Mouse (Mus musculus) thymus, adult 2 months (tissue): ENCODE results near the gene Ankrd39. TPM values are rescaled to one million over a fixed set of nuclear protein-coding genes. Genes with fewer than 3 reads are reported as not detected.

ENCODE experiments used
- DNase-seq: peaks from one replicate; pipeline ENCODE4 v3.0.0; 2021
- H3K27ac ChIP-seq: fragments of 200-500 bp; 2 replicates; pipeline ENCODE4 v1.5.1; 2012; ENCODE audit warnings: low read length, control low read depth; ENCODE audit not compliant: control insufficient read depth, insufficient read depth
- H3K27me3 ChIP-seq: fragments of 200-500 bp; 2 replicates; pipeline ENCODE4 v1.6.1; 2012; ENCODE audit warnings: mild to moderate bottlenecking, low read length, moderate library complexity, mixed read lengths; ENCODE audit not compliant: control insufficient read depth, insufficient read depth
- H3K36me3 ChIP-seq: fragments of 200-500 bp; 2 replicates; pipeline ENCODE4 v1.6.1; 2012; ENCODE audit warnings: mild to moderate bottlenecking, low read length, moderate library complexity; ENCODE audit not compliant: control insufficient read depth, insufficient read depth
- H3K4me1 ChIP-seq: fragments of 200-500 bp; replicated peaks from 2 replicates; pipeline ENCODE4 v1.6.1; 2012; ENCODE audit warnings: low read length; ENCODE audit not compliant: control insufficient read depth, insufficient read depth
- H3K4me3 ChIP-seq: fragments of 200-500 bp; 2 replicates; pipeline ENCODE4 v1.5.1; 2012; ENCODE audit warnings: mild to moderate bottlenecking, low read length, control low read depth, moderate library complexity; ENCODE audit not compliant: control insufficient read depth, insufficient read depth
- CTCF ChIP-seq: fragments of 200-500 bp; IDR thresholded peaks from 2 replicates; pipeline ENCODE4 v1.5.1; 2012; ENCODE audit warnings: mild to moderate bottlenecking, control low read depth, low read length, moderate library complexity, borderline replicate concordance; ENCODE audit not compliant: control insufficient read depth, poor library complexity, insufficient read depth; ENCODE audit errors: extremely low read depth
- POLR2A ChIP-seq: fragments of 200-500 bp; IDR thresholded peaks from 2 replicates; pipeline ENCODE4 v1.6.1; 2012; ENCODE audit warnings: mild to moderate bottlenecking, low read length, control low read depth, moderate library complexity; ENCODE audit not compliant: control insufficient read depth, poor library complexity, insufficient read depth; ENCODE audit errors: extremely low read depth
- WGBS: fragments of 180-500 bp; shearing (Covaris S2); methylation state at CpG from one replicate; pipeline ENCODE4 v1.1.7; 2018; 5-methylcytosine and 5-hydroxymethylcytosine counted together
- polyA plus RNA-seq: library from polyadenylated mRNA; depleted of rRNA; stranded (reverse); fragments of >200 nt; gene quantifications from 2 replicates; pipeline ENCODE4 v1.2.3, GENCODE M21; 2012

The Ankrd39 gene
- polyA plus RNA-seq, 1 experiment: 48.4 TPM

DNA sequence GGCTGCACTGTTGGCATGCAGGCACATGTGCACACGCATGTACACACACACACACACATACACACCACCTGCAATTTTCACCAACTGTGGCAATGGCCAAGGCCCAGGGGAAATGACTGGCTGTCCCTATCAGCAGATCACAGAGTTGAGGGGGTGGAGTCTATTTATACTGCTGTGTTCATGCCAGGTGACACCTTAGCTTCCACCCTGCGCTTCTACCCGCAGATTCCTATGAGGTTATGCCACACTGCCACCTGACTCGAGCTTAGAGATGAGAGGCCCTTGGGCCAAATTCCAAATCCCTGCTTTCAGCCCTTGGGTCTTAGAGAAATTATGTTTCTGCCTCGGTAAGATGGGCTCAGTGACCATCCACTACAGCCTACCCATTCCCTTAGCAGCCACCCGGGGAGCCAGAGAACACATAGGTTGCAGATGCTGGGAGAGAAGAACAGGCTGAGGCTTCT lies 12.6 kb downstream of the Ankrd39 start:
- H3K36me3 ChIP-seq: 0 out of 2 replicates have a peak, but pooled peaks cover under 1% of the 10 kb centered on the region
- no peaks in the 10 kb centered on the region for H3K27me3 ChIP-seq
- peaks cover 10% of the 10 kb centered on the region for H3K4me1 ChIP-seq
- TF ChIP-seq CTCF (no peak), POLR2A (no peak)
- H3K4me3 ChIP-seq: no peak overlapping the region
- WGBS: 14% methylated on average over 6 of the region's 6 CpGs
- no peak for DNase-seq
- no peak overlapping the region for H3K27ac ChIP-seq

- Histone ChIP-seq H3K36me3 (no peaks in the 10 kb centered on the region), H3K27ac (no peak overlapping the region), H3K4me3 (no peak overlapping the region), H3K4me1 (peaks cover 10% of the 10 kb centered on the region), H3K27me3 (no peaks in the 10 kb centered on the region)
- WGBS: 90% methylated on average over 6 of the region's 6 CpGs
- DNase-seq: no peak
- TF ChIP-seq CTCF: no peak
- no peak for TF ChIP-seq POLR2A
Observed at GRCm38 (mm10) chr1:36533546-36533945, 13.7 kb downstream of the Ankrd39 start.

GRCm38 (mm10) chr1:36531461-36531860 lies 15.8 kb downstream of the Ankrd39 start:
- no peak for DNase-seq
- no peaks in the 10 kb centered on the region; the same call in 1 of the 2 replicates for H3K36me3 ChIP-seq
- 98% methylated on average over 12 of the region's 12 CpGs for WGBS
- no peak overlapping the region for H3K4me3 ChIP-seq
- no peak overlapping the region for H3K27ac ChIP-seq
- no peaks in the 10 kb centered on the region for H3K27me3 ChIP-seq
- H3K4me1 ChIP-seq: peaks cover 10% of the 10 kb centered on the region
- TF ChIP-seq CTCF (no peak), POLR2A (no peak)

GRCm38 (mm10) chr1:36530962-36531361 lies 16.3 kb downstream of the Ankrd39 start:
- no peak for DNase-seq
- peaks cover under 1% of the 10 kb centered on the region; the same call in 1 of the 2 replicates for H3K36me3 ChIP-seq
- peaks cover 10% of the 10 kb centered on the region for H3K4me1 ChIP-seq
- WGBS: 94% methylated on average over 7 of the region's 7 CpGs
- no peak overlapping the region for H3K27ac ChIP-seq
- H3K27me3 ChIP-seq: no peaks in the 10 kb centered on the region
- TF ChIP-seq POLR2A (no peak), CTCF (no peak)
- H3K4me3 ChIP-seq: no peak overlapping the region

- H3K36me3 ChIP-seq: peaks cover 5% of the 10 kb centered on the region; the same call in 1 of the 2 replicates
- no peak for DNase-seq
- no peak for TF ChIP-seq CTCF
- no peak for TF ChIP-seq POLR2A
- H3K4me3 ChIP-seq: no peak overlapping the region
- no peak overlapping the region for H3K27ac ChIP-seq
- WGBS: 91% methylated on average over 8 of the region's 8 CpGs
- peaks cover 10% of the 10 kb centered on the region for H3K4me1 ChIP-seq
- H3K27me3 ChIP-seq: no peaks in the 10 kb centered on the region
Observed at GRCm38 (mm10) chr1:36530485-36530884, 16.8 kb downstream of the Ankrd39 start.

DNA sequence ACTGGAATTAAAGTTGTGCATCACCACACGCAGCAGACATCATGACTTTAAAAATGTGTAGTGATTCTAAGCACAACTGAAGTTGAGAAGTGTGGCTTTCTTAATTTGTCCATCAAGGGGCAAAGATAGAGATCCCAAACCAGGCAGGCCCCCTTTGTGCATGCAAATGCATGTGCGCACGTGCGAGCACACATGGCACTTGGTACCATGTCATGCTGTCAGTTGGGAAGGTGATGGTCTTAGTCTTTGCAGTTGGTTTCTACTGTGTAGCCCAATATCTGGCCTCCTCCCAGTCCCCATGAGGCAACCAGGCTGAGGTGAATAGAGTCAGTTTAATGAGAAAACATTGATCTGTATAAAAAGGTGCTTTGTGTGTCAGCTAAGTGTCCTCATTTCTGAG lies 17.4 kb downstream of the Ankrd39 start:
- Histone ChIP-seq H3K36me3 (peaks cover 11% of the 10 kb centered on the region; the same call in 1 of the 2 replicates), H3K27ac (no peak overlapping the region), H3K4me1 (peaks cover 8% of the 10 kb centered on the region), H3K4me3 (no peak overlapping the region), H3K27me3 (no peaks in the 10 kb centered on the region)
- over 99% methylated on average over 4 of the region's 4 CpGs for WGBS
- TF ChIP-seq CTCF (no peak), POLR2A (no peak)
- no peak for DNase-seq

GRCm38 (mm10) chr1:36529274-36529673 lies 18.0 kb downstream of the Ankrd39 start:
- Histone ChIP-seq H3K4me3 (no peak overlapping the region), H3K27ac (no peak overlapping the region), H3K36me3 (peaks cover 14% of the 10 kb centered on the region; the same call in 1 of the 2 replicates), H3K27me3 (no peaks in the 10 kb centered on the region), H3K4me1 (peaks cover 2% of the 10 kb centered on the region)
- 99% methylated on average over 4 of the region's 4 CpGs for WGBS
- no peak for DNase-seq
- TF ChIP-seq CTCF (no peak), POLR2A (no peak)
